In the genomic region with DNA sequence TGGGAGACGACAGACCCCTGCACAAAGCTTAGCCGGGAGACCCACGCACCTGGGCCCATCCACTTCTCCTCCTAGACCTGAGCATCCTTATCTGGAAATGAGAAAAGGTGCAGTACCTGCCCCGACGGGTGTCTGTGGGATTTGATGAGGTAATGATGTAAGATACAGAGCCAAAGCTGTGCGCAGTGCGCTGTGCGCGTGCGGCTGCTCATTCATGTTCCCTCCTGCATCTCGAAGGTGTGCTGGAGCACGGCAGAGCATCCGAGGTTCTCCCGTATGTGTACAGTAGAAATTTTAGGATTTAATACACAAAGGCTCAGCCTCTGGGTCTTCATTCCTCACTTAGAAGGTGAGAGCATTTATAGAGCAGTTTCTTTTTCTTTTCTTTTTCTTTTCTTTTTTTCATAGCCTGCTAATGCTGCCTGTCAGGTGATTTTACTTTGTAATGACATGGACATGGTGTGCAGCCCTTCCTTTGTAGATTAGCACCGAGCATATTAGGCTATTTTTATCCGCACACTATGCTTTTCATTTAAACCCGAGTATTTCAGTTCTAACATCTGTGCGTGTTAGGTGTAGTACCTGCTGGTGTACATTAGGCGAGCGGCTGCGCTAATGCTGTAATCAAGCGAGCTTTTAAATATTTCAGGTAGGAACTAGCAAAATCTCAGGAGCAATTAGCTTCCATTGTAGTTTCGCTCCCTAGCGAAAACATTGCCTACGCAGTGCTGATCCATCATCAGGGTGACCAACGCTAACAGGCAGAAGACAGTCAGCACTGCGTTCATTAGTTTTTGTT, we compare ENCODE assay signal across 14 mouse cellular contexts.
DNase-seq lines count a peak whose midpoint lies in the region; ATAC-seq and TF ChIP-seq lines count a peak whose summit lies in the region.
"Had no signal": no experiment of that assay in that cellular context is flagged by ENCODE, and none has a peak within 500 bp of the region (broad histone marks: within the 10 kb centered on the region; RNA-seq: fewer than 3 reads in every experiment).

No protein-coding gene starts in this region.

- peak overlapping the region; percentile 6; the same call in 1 of the 2 replicates for H3K4me3 ChIP-seq in cortical plate, adult 2 months (ENCODE audit: insufficient read depth, low read length)
- no peak overlapping the region for H3K4me3 ChIP-seq in hindbrain, embryonic 13.5 days
- no peak overlapping the region for H3K4me3 ChIP-seq in neural tube, embryonic 13.5 days
- H3K4me3 ChIP-seq in limb, embryonic 10.5 days: no peak overlapping the region
- H3K4me3 ChIP-seq: embryonic facial prominence, embryonic 15.5 days; megakaryocyte, embryonic 14.5 days had no signal

- peak overlapping the region; percentile 18 for H3K4me2 ChIP-seq in hindbrain, embryonic 13.5 days
- no peak overlapping the region for H3K4me2 ChIP-seq in neural tube, embryonic 13.5 days
- H3K4me2 ChIP-seq: embryonic facial prominence, embryonic 15.5 days had no signal

- H3K27ac ChIP-seq in cortical plate, adult 2 months (ENCODE audit: insufficient read depth, low read length): no peak overlapping the region
- peak overlapping the region; percentile 85 for H3K27ac ChIP-seq in hindbrain, embryonic 13.5 days
- H3K27ac ChIP-seq in neural tube, embryonic 13.5 days (replicated peaks): peak overlapping the region; percentile 79
- no peak overlapping the region for H3K27ac ChIP-seq in limb, embryonic 10.5 days
- H3K27ac ChIP-seq: embryonic facial prominence, embryonic 15.5 days had no signal

- peak; percentile 41; the same call in 1 of the 2 replicates for ATAC-seq in hindbrain, embryonic 13.5 days (ENCODE audit: low FRiP score)
- peak; percentile 20; the same call in 1 of the 2 replicates for ATAC-seq in neural tube, embryonic 13.5 days (ENCODE audit: low read depth)
- ATAC-seq: Patski had no signal

- no peaks in the 10 kb centered on the region for H3K9me3 ChIP-seq in hindbrain, embryonic 13.5 days
- no peaks in the 10 kb centered on the region for H3K9me3 ChIP-seq in neural tube, embryonic 13.5 days
- H3K9me3 ChIP-seq in limb, embryonic 10.5 days (replicated peaks): no peaks in the 10 kb centered on the region
- H3K9me3 ChIP-seq: embryonic facial prominence, embryonic 15.5 days; megakaryocyte, embryonic 14.5 days had no signal

- H3K36me3 ChIP-seq in hindbrain, embryonic 13.5 days: no peaks in the 10 kb centered on the region
- no peaks in the 10 kb centered on the region for H3K36me3 ChIP-seq in neural tube, embryonic 13.5 days
- H3K36me3 ChIP-seq in limb, embryonic 10.5 days: peaks cover 7% of the 10 kb centered on the region; the same call in 1 of the 2 replicates
- H3K36me3 ChIP-seq: embryonic facial prominence, embryonic 15.5 days had no signal

- TF ChIP-seq POLR2A in cortical plate, adult 2 months (IDR thresholded peaks at IDR 0.05; ENCODE audit: extremely low read depth, insufficient read depth, low read length): no peak

- H3K9ac ChIP-seq in hindbrain, embryonic 13.5 days: peak overlapping the region; percentile 31; the same call in 1 of the 2 replicates
- H3K9ac ChIP-seq in neural tube, embryonic 13.5 days: no peak overlapping the region
- H3K9ac ChIP-seq: embryonic facial prominence, embryonic 15.5 days had no signal

- H3K27me3 ChIP-seq in hindbrain, embryonic 13.5 days: no peaks in the 10 kb centered on the region
- no peaks in the 10 kb centered on the region for H3K27me3 ChIP-seq in neural tube, embryonic 13.5 days
- H3K27me3 ChIP-seq in limb, embryonic 10.5 days (ENCODE audit: low read depth, poor library complexity, severe bottlenecking): no peaks in the 10 kb centered on the region
- H3K27me3 ChIP-seq: embryonic facial prominence, embryonic 15.5 days; Patski had no signal

- H3K4me1 ChIP-seq in cortical plate, adult 2 months (ENCODE audit: control insufficient read depth, insufficient read depth, low read length): peaks cover 11% of the 10 kb centered on the region
- H3K4me1 ChIP-seq in hindbrain, embryonic 13.5 days (replicated peaks): peaks cover 85% of the 10 kb centered on the region
- H3K4me1 ChIP-seq in neural tube, embryonic 13.5 days (replicated peaks): peaks cover 94% of the 10 kb centered on the region
- peaks cover 51% of the 10 kb centered on the region for H3K4me1 ChIP-seq in limb, embryonic 10.5 days
- H3K4me1 ChIP-seq: megakaryocyte, embryonic 14.5 days had no signal

- no peak for TF ChIP-seq CTCF in cortical plate, adult 2 months (IDR thresholded peaks at IDR 0.05; ENCODE audit: extremely low read depth, insufficient read depth, low read length)

- WGBS in hindbrain, embryonic 13.5 days: 63% methylated on average over 27 of the region's 27 CpGs
- 74% methylated on average over 27 of the region's 27 CpGs for WGBS in neural tube, embryonic 13.5 days
- WGBS in limb, embryonic 10.5 days: 88% methylated on average over 27 of the region's 27 CpGs

- peak; percentile 19 for DNase-seq in R1 (ENCODE audit: low read depth, low spot score)
- DNase-seq in adrenal gland, postnatal 14 days: no peak
- no peak for DNase-seq in limb, embryonic 10.5 days (ENCODE audit: low spot score)
- DNase-seq in kidney, adult 11 months: no peak
- DNase-seq: adrenal gland, adult 2 months; kidney, postnatal 14 days; layer of hippocampus, adult 9-11 months; right cerebral cortex, adult 18-20 months had no signal

Comparison
In these comparisons a context has a peak if more than half of its experiments do, and no peak if none do; other contexts are left out.
1. H3K27ac ChIP-seq: peak in hindbrain, embryonic 13.5 days (single experiment) and neural tube, embryonic 13.5 days (single experiment); none in cortical plate, adult 2 months (single experiment) and limb, embryonic 10.5 days (single experiment).